Comparison of ENCODE assay signal across 8 mouse cellular contexts in genomic region chr12:29872156-29872815, GRCm38 (mm10).
A peak's percentile ranks its signal among the peaks of the same experiment; 100 is the strongest.
DNase-seq lines count a peak whose midpoint lies in the region; ATAC-seq and TF ChIP-seq lines count a peak whose summit lies in the region.

No protein-coding gene starts in this region.

- H3K4me1 ChIP-seq in hindbrain, embryonic 11.5 days (replicated peaks; ENCODE audit: control insufficient read depth, insufficient read depth, low read length): no peaks in the 10 kb centered on the region; the same call in 1 of the 2 replicates
- peaks cover 11% of the 10 kb centered on the region for H3K4me1 ChIP-seq in limb, embryonic 10.5 days

- H3K9ac ChIP-seq in hindbrain, embryonic 11.5 days (ENCODE audit: low read depth, low read length): no peak overlapping the region

- peak; percentile 99 for DNase-seq in brain, embryonic 14.5 days (ENCODE audit: low read depth)
- peak; percentile 77 for DNase-seq in embryo, embryonic 10 days (ENCODE audit: low spot score)
- peak; percentile 88 for DNase-seq in hindbrain, embryonic 11.5 days (ENCODE audit: low spot score)
- DNase-seq in limb, embryonic 10.5 days (ENCODE audit: low spot score): peak; percentile 62
- peak; percentile 96 to 98 for DNase-seq in right cerebral cortex, postnatal 10 days (ENCODE audit: low spot score in 2 of 2)
- no peak for DNase-seq in heart, postnatal 25 days (ENCODE audit: low spot score)

- H3K36me3 ChIP-seq in hindbrain, embryonic 11.5 days (ENCODE audit: control insufficient read depth, insufficient read depth, low read length): no peaks in the 10 kb centered on the region
- H3K36me3 ChIP-seq in limb, embryonic 10.5 days: no peaks in the 10 kb centered on the region

- no peak for TF ChIP-seq CTCF in brain, embryonic 14.5 days (IDR thresholded peaks at IDR 0.05; ENCODE audit: borderline replicate concordance, extremely low read depth, insufficient read depth, insufficient read length)

- H3K9me3 ChIP-seq in hindbrain, embryonic 11.5 days (ENCODE audit: control insufficient read depth, low read length): no peaks in the 10 kb centered on the region
- no peaks in the 10 kb centered on the region for H3K9me3 ChIP-seq in limb, embryonic 10.5 days (replicated peaks)

- peak overlapping the region; percentile 77 for H3K27ac ChIP-seq in hindbrain, embryonic 11.5 days (ENCODE audit: low read depth, low read length)
- H3K27ac ChIP-seq in limb, embryonic 10.5 days: peak overlapping the region; percentile 53; the same call in 1 of the 2 replicates

- WGBS in hindbrain, embryonic 11.5 days: 17% methylated on average over 7 of the region's 7 CpGs
- 52% methylated on average over 7 of the region's 7 CpGs for WGBS in limb, embryonic 10.5 days

- H3K4me3 ChIP-seq in hindbrain, embryonic 11.5 days (ENCODE audit: low read depth, low read length): no peak overlapping the region
- no peak overlapping the region for H3K4me3 ChIP-seq in limb, embryonic 10.5 days

- intact Hi-C loops in heart, postnatal 25 days (cut with DNase I): no loop called here

- H3K4me2 ChIP-seq in hindbrain, embryonic 11.5 days (replicated peaks; ENCODE audit: low read depth, low read length): no peak overlapping the region

- no peaks in the 10 kb centered on the region for H3K27me3 ChIP-seq in hindbrain, embryonic 11.5 days (ENCODE audit: control insufficient read depth, insufficient read depth, low read length)
- no peaks in the 10 kb centered on the region for H3K27me3 ChIP-seq in limb, embryonic 10.5 days (ENCODE audit: low read depth, poor library complexity, severe bottlenecking)

- TF ChIP-seq POLR2A in brain, embryonic 14.5 days (IDR thresholded peaks at IDR 0.05; ENCODE audit: borderline replicate concordance, extremely low read depth, insufficient read depth, insufficient read length, poor library complexity, severe bottlenecking): peak; percentile 23; the same call in 1 of the 2 replicates

- ATAC-seq in hindbrain, embryonic 11.5 days (ENCODE audit: low FRiP score): peak; percentile 97
- ATAC-seq in megakaryocyte-erythroid progenitor cell, adult 5-6 weeks (replicated peaks; ENCODE audit: low FRiP score, low TSS enrichment, poor library complexity, severe bottlenecking): no peak
- no peak for ATAC-seq in CD4-positive, CD25-positive, alpha-beta regulatory T cell, adult 4 months
